Mouse (Mus musculus) intestine, embryonic 16.5 days (tissue): Measurements from ENCODE around the gene Zfp462. TPM values are rescaled to one million over a fixed set of nuclear protein-coding genes. Genes with fewer than 3 reads are reported as not detected.

ENCODE experiments used
- ATAC-seq: fragments of 200-750 bp; cut with Nextera tagmentation; 2 replicates; pipeline ENCODE4 v1.8.0; 2017; ENCODE audit warnings: moderate TSS enrichment, moderate library complexity
- H3K27ac ChIP-seq: fragments of 300-500 bp; sonication (generic); 2 replicates; pipeline ENCODE4 v1.5.1; 2014; ENCODE audit warnings: mild to moderate bottlenecking, low read length
- H3K27me3 ChIP-seq: fragments of 300-500 bp; sonication (generic); replicated peaks from 2 replicates; pipeline ENCODE4 v1.6.1; 2014; ENCODE audit warnings: low read length, control low read depth, mixed read lengths; ENCODE audit not compliant: control insufficient read depth, insufficient read depth
- H3K36me3 ChIP-seq: fragments of 300-500 bp; sonication (generic); 2 replicates; pipeline ENCODE4 v1.6.1; 2014; ENCODE audit warnings: low read length, control low read depth; ENCODE audit not compliant: control insufficient read depth, insufficient read depth
- H3K4me1 ChIP-seq: fragments of 300-500 bp; sonication (generic); 2 replicates; pipeline ENCODE4 v1.6.1; 2014; ENCODE audit warnings: low read length, control low read depth, mixed read lengths; ENCODE audit not compliant: control insufficient read depth, insufficient read depth
- H3K4me2 ChIP-seq: fragments of 300-500 bp; sonication (generic); 2 replicates; pipeline ENCODE4 v1.6.1; 2014; ENCODE audit warnings: low read depth, low read length, control low read depth
- H3K4me3 ChIP-seq: fragments of 300-500 bp; sonication (generic); 2 replicates; pipeline ENCODE4 v1.5.1; 2014; ENCODE audit warnings: mild to moderate bottlenecking, low read length
- H3K9ac ChIP-seq: fragments of 300-500 bp; sonication (generic); 2 replicates; pipeline ENCODE4 v1.6.1; 2014; ENCODE audit warnings: low read depth, low read length
- H3K9me3 ChIP-seq: fragments of 300-500 bp; sonication (generic); 2 replicates; pipeline ENCODE4 v1.6.1; 2016; ENCODE audit warnings: low read length, control low read depth; ENCODE audit not compliant: control insufficient read depth
- WGBS: fragments of 180-500 bp; shearing (Covaris S2); extraction: QIAGEN DNeasy Blood & Tissue Kit; methylation state at CpG from one replicate; pipeline ENCODE4 v1.1.7; 2014; 5-methylcytosine and 5-hydroxymethylcytosine counted together
- polyA plus RNA-seq: library from polyadenylated mRNA; unstranded; fragments of >200 nt; fragmentation: Nextera tagmentation; extraction: Ambion mirVana; gene quantifications from 2 replicates; pipeline ENCODE4 v1.2.1, GENCODE M21; 2015

Gene Zfp462
- polyA plus RNA-seq, 1 experiment from 2014 or later, result 2.2 TPM

- Histone ChIP-seq H3K9ac (no peak overlapping the region), H3K27me3 (no peaks in the 10 kb centered on the region), H3K27ac (no peak overlapping the region), H3K4me2 (peak overlapping the region; percentile 24; the same call in 1 of the 2 replicates), H3K4me3 (no peak overlapping the region), H3K9me3 (no peaks in the 10 kb centered on the region), H3K36me3 (no peaks in the 10 kb centered on the region), H3K4me1 (peaks cover 8% of the 10 kb centered on the region; the same call in 1 of the 2 replicates)
- ATAC-seq, result no peak
- WGBS, result 48% methylated on average over 11 of the region's 11 CpGs
These were observed 180.3 kb downstream of the Zfp462 start for GRCm38 (mm10) chr4:55125048-55125737.

- Histone ChIP-seq H3K4me2 (peak overlapping the region; percentile 24; the same call in 1 of the 2 replicates), H3K27ac (no peak overlapping the region), H3K4me1 (peaks cover 8% of the 10 kb centered on the region; the same call in 1 of the 2 replicates), H3K9me3 (no peaks in the 10 kb centered on the region), H3K27me3 (no peaks in the 10 kb centered on the region), H3K9ac (no peak overlapping the region), H3K36me3 (no peaks in the 10 kb centered on the region), H3K4me3 (no peak overlapping the region)
- 45% methylated on average over 4 of the region's 4 CpGs for WGBS
- no peak for ATAC-seq
These were observed 180.8 kb downstream of the Zfp462 start for GRCm38 (mm10) chr4:55125738-55126054.

- H3K36me3 ChIP-seq, result no peaks in the 10 kb centered on the region
- H3K4me2 ChIP-seq, result no peak overlapping the region
- no peak overlapping the region for H3K9ac ChIP-seq
- H3K9me3 ChIP-seq, result no peaks in the 10 kb centered on the region
- peak; percentile 90 for ATAC-seq
- H3K4me1 ChIP-seq, result peaks cover 8% of the 10 kb centered on the region; the same call in 1 of the 2 replicates
- H3K4me3 ChIP-seq, result no peak overlapping the region
- 0 out of 2 replicates have a peak overlapping the region, but pooled peaks have one; percentile 16 for H3K27ac ChIP-seq
- no peaks in the 10 kb centered on the region for H3K27me3 ChIP-seq
- 70% methylated on average over 9 of the region's 9 CpGs for WGBS
These were observed 182.5 kb downstream of the Zfp462 start for GRCm38 (mm10) chr4:55127228-55127901.

- no peaks in the 10 kb centered on the region for H3K9me3 ChIP-seq
- ATAC-seq, result no peak
- 72% methylated on average over 13 of the region's 13 CpGs for WGBS
- no peak overlapping the region for H3K9ac ChIP-seq
- no peaks in the 10 kb centered on the region for H3K36me3 ChIP-seq
- H3K4me1 ChIP-seq, result peaks cover 8% of the 10 kb centered on the region; the same call in 1 of the 2 replicates
- H3K4me2 ChIP-seq, result no peak overlapping the region
- H3K27me3 ChIP-seq, result no peaks in the 10 kb centered on the region
- no peak overlapping the region for H3K4me3 ChIP-seq
- no peak overlapping the region for H3K27ac ChIP-seq
These were observed 183.4 kb downstream of the Zfp462 start for GRCm38 (mm10) chr4:55128088-55128835.
